Mouse (Mus musculus) cerebellum, postnatal 36 days (tissue): ENCODE measurements at regions not wholly inside any gene's neighbourhood (a gene's known extent, or its start where the extent isn't known, plus 50 kb on each side); places are given as distances from the start of the nearest gene placed in this dataset.

Experiments
- DNase-seq, 2 experiments: peaks; one replicate each; pipeline ENCODE4 v3.0.0; 2021 to 2022; ENCODE audit warnings: mixed read lengths in 2 of 2

GRCm38 (mm10) chr14:17347286-17347685 lies 312.8 kb upstream of the Thrb start:
- no peak for DNase-seq

GRCm38 (mm10) chr14:17352324-17353037 lies 307.6 kb upstream of the Thrb start:
- DNase-seq = no peak

DNA sequence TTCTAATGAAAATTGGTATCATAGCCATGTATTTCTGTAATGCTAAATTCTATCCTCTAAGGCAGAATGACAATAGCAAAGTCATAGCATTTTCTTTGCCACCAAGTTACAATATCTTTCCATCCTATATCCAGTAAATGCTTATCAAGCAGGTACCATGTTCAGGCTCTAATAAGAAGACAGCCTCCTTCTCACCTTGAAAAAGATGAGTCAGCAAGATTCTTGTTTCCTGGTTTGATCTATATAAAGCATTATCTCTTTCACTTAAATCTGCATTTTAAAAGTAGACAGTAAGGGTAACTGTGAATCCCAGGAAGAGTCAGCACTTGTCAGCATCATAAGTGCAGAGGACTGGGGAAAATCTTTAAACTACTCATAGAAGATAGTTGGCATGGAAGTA lies 298.2 kb upstream of the Thrb start:
- no peak for DNase-seq

DNA sequence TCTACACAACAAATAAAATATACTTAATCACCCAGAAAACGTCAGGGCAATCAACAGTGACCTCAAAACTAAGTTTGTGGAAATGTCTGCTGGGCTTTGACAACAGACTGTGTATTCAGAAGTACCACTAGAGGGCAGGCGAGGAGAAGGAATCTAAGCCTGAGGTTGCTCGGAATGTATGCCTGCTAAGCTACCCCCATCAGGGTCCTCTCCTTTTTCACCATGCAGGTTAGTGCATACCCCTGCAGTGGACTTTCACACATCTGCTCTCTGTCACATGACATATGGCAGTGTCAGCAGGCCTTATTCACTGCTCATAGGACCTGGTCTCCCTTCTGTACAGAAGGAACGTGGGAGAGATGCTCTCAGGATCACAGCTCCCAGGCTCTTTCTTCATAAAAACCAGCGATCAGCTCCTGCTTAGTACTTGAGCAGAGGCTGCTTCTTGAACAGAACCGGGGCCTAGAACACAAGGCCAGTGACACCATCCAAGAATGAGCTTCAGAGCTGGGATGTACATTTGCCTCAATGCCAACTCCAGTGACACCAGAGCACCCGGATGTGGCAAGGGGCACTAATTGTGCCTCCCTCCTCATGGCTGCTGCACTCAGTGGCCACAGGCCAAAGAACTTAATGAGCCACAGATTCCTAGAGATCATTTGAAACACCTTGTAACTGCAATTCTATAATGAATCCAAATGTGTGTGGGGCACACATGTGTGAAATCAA lies 257.1 kb upstream of the Thrb start:
- DNase-seq = peak; percentile 26 to 31

- peak; percentile 65 to 70 for DNase-seq
Observed at GRCm38 (mm10) chr14:17405551-17406336, 254.3 kb upstream of the Thrb start.

DNA sequence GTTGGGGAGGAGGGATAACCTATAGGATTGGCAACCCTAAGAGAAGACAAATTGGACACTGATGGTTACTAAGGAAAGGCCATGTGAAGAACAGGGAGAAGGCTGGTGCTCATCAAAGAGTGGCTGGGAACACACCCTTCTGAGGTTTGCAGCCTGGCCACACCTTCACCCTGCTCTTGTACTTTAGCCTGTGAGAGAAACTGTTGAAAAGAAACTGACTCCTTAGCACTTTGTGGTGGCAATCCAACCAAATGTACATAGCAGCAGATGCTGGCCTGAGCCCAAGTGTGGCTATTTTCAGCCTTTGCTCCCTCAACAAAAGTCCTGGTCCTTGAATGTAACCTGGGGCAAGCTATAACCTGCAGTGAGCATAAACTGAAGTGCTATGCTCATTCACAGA lies 253.2 kb upstream of the Thrb start:
- DNase-seq = no peak

GRCm38 (mm10) chr14:17408343-17408742 lies 251.7 kb upstream of the Thrb start:
- no peak for DNase-seq

GRCm38 (mm10) chr14:17408813-17409212 lies 251.2 kb upstream of the Thrb start:
- DNase-seq = no peak

DNA sequence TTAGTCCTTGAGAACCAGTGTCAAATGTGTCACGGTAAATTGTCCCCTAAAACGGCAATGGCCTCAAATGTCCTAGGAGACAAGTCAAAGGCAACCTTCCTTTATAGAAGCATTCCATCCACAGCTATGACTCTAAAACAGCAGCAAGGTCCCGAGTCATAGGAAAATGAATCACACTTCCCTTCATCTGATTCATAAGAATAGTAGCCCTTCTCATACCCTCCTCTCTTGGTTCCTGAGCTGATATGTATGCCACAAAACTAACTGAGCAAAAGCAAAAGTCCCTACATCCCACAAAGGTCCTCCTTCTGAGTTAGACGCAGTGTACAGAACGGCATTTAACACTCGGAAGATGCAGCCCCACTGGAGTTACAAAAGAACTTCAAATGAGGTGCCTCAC lies 250.6 kb upstream of the Thrb start:
- no peak for DNase-seq

GRCm38 (mm10) chr14:17410752-17411151 lies 249.3 kb upstream of the Thrb start:
- no peak for DNase-seq

GRCm38 (mm10) chr14:17411299-17411698 lies 248.8 kb upstream of the Thrb start:
- DNase-seq = no peak

DNA sequence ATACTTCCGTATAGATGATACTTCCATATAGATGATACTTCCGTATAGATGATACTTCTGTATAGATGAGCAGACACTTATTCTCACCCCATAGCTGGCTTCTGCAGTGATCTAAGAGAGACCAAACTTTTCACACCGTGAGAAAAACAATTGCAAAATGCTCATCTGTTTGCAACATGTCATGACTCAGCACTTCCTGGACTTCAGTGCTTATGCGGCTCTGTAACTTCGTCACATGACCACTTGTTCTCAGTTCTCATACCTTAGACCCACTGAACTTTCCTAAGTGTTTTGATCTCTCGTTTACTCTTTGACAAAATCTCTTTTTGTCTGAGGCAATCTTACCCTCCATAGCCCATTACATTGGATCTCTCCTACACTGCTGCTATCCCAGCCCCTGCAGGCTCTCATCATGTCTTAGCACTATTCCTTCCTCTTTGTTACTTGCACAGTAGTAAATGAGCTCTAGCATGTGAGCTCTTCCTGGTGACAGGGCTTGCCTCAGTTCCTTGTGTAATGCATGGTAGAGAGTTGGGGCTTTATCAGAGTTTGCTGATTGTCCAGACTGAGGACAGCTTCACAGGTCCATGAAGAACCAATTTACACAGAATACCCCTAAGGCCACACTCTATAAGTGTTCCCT lies 245.7 kb upstream of the Thrb start:
- no peak for DNase-seq

DNA sequence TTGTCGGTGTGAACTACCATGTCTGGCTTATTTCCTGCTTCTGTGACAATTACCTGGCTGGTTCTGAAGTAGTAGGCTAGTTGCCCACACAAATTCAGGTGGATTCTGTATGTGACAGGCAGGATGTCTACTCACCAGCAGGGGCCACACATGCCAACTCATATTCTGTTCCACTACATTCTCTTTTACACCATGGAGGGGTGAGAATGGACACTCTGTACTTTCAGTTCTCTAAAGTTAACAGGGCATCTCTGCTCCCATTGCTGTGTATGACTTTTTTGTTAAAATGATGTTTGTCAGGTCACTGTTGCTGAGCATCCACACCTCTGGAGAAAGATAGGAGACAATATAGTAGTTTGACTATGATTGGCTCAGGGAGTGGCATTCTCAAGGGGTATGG lies 232.3 kb upstream of the Thrb start:
- no peak for DNase-seq

DNA sequence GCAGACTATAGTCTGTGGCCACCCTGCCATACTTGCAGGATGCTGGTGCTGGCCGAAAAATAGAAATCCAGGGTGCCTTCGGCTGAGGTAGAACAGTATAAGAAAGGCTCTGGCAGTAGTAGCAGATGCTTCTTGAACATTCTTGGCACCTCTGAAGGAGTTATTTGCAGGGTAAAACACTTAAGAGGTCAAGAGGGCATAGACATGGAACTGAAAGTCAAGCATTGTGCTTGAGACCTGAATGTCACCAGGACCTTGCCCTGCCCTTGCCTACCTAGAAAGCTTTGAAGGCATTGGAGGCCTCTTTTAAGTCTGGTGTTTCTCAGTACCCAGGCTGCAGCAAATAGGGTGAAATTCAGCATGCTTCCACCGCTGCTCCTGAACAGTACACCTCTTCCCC lies 230.9 kb upstream of the Thrb start:
- no peak for DNase-seq

DNA sequence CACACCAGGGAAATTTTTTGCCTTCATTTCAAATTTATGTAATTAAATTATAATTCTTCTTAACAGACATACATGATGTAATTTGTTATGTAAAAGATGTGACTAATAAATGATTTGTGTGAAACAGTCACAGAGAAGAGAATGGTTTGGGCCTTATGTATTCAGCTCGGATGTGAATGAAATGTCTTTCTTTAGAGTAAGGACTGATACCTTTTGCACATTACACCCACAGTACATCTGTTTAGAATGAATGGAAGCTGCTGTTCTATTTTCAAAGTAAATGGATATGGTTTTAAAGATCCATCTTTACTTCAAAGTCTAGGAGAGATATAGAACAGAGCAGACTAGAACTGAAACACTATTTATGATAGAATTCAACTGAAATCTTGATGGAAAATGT lies 226.7 kb upstream of the Thrb start:
- no peak for DNase-seq

GRCm38 (mm10) chr14:17457946-17458345 lies 202.1 kb upstream of the Thrb start:
- DNase-seq = no peak

GRCm38 (mm10) chr14:17478963-17479362 lies 181.1 kb upstream of the Thrb start:
- no peak for DNase-seq

DNA sequence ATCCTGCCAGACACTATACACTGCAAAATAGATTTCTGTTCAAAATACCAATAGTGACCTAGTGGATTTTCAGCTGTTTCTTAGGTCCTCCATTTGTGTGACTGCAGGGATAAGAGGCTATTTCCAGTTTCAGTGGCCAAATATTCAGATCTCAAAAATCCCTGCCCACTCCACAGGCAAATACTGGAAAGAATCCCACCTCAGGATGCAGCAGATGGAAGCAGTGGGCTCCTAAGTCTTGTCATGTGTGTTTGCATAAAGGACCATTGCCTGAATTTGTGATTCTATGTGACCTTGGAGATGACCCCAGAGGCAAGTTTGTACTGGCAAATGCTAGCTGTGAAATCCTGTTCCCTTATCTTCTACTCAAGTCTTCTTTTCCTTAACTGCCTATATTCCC lies 175.2 kb upstream of the Thrb start:
- no peak for DNase-seq

DNA sequence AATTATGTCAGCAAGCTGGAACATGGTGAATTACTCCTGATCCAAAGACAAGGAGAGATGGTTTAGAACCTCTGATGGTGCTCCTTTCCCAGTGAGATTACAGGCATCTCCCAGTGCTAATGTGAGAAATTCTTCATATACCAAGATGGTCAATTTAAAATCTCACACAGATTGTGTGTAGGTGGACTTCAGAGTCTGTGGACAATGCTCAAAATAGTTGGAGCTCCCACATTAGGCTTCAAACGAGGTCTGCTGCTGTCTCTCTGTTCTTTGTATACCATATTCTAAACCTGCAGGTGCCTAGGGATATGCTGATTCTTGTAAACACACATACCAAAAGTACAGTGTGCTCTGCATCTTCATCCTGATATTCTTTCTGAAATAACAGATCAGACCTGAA lies 146.3 kb upstream of the Thrb start:
- no peak for DNase-seq

- no peak for DNase-seq
Observed at GRCm38 (mm10) chr14:17522696-17523095, 137.4 kb upstream of the Thrb start.

DNA sequence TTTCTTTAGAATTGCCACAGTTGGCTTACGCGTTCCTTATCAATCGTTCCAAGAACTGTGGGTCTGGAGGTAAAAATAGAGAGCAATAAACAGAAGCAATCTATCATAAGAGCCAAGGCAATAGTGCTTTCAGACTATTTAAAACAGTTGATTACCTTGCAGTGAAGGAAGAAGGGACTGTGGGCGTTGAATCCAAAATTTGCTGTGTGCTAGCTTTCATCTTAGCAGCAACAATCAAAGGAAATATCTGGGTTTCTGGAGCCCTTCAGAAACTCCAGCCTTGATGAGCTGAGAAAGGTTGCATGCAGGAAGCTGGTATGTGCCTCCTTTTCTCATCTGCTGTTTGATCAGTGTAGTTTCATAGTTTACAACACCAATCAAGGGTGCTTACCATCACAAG lies 136.1 kb upstream of the Thrb start:
- no peak for DNase-seq

- no peak for DNase-seq
Observed at GRCm38 (mm10) chr14:17539322-17539721, 120.7 kb upstream of the Thrb start.

GRCm38 (mm10) chr14:17556458-17556857 lies 103.6 kb upstream of the Thrb start:
- no peak for DNase-seq
